Mouse (Mus musculus): ENCODE measurements around the gene Slc38a2. TPM values are rescaled to one million over a fixed set of nuclear protein-coding genes. Genes with fewer than 3 reads are reported as not detected.

Gene Slc38a2
- polyA plus RNA-seq, 1 experiment from 2014 or later = 190 TPM

DNA sequence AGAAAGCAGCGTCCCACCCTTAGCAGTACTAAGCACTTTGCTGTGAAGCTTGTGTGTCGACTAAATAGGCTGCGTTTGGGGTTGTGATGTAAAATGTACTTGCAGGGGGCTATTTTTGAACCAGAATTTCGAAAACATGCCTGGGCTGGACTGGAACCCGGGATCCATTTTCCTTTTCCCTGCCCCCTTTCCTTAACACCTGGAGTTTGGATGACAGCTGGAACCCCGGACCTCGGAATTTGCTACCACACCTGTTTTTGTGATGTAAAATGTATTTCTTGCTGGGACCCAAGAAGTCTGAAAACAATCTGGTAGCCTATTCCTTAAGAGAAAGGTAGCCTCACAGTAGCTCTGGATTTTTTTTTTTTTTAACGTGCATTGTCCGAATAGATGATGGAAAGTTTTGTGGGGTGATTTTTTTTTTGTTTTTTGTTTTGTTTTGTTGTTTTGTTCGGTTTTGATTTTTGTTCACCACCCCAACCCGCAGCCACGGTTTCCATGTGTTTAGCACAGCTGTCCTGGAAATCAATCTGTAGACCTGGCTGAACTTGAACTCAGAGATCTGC is 3.0 kb upstream of the Slc38a2 start:
- 86% methylated on average over 12 of the region's 12 CpGs for WGBS
- no peak for ATAC-seq (ENCODE audit: low FRiP score, low read depth)
- Histone ChIP-seq H3K9ac (replicated peaks) (no peak overlapping the region), H3K4me1 (peaks cover 11% of the 10 kb centered on the region), H3K4me2 (replicated peaks) (no peak overlapping the region), H3K27me3 (peaks cover 8% of the 10 kb centered on the region; the same call in 1 of the 2 replicates), H3K27ac (replicated peaks) (no peak overlapping the region), H3K4me3 (no peak overlapping the region), H3K9me3 (no peaks in the 10 kb centered on the region), H3K36me3 (0 out of 2 replicates have a peak, but pooled peaks cover 4% of the 10 kb centered on the region)

DNA sequence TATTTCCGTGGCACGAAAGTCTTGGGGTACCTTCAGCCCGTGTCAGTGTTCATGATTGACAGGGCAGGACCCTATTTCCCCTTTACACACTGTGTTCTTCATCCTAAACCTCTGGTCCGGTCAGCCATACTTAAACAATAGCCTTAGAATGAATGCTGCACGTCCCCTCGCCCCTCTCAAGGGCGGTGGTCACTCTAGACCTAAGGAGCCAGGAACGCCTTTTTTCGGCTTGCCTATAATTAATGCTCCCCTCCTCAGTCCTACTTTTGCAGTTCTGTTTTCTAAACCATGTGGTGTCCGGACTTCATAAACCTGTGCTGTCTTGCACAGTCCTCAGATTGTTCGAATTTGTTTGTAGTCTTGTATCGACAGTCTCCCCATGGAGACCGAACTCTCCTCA is 1.2 kb upstream of the Slc38a2 start:
- peaks cover 19% of the 10 kb centered on the region for H3K36me3 ChIP-seq
- peak overlapping the region; percentile 73 for H3K4me2 ChIP-seq (replicated peaks)

GRCm38 (mm10) chr15:96698658-96699448 is 677 bp downstream of the Slc38a2 start:
- H3K4me2 ChIP-seq (replicated peaks) = peak overlapping the region; percentile 73
- peaks cover 33% of the 10 kb centered on the region for H3K4me1 ChIP-seq
- peaks cover 38% of the 10 kb centered on the region for H3K36me3 ChIP-seq
- peak; percentile 85 for ATAC-seq (ENCODE audit: low FRiP score, low read depth)
- H3K9me3 ChIP-seq = no peaks in the 10 kb centered on the region
- peak overlapping the region; percentile 92 for H3K4me3 ChIP-seq
- H3K27me3 ChIP-seq = peaks cover 8% of the 10 kb centered on the region; the same call in 1 of the 2 replicates
- H3K9ac ChIP-seq (replicated peaks) = peak overlapping the region; percentile 99
- peak overlapping the region; percentile 99 for H3K27ac ChIP-seq (replicated peaks)
- under 1% methylated on average over 89 of the region's 101 CpGs for WGBS

More for the DNA sequence above, 1.2 kb upstream of the Slc38a2 start:
- no peak for ATAC-seq (ENCODE audit: low FRiP score, low read depth)
- 28% methylated on average over 13 of the region's 13 CpGs for WGBS
- Histone ChIP-seq H3K9me3 (no peaks in the 10 kb centered on the region), H3K27ac (replicated peaks) (no peak overlapping the region), H3K27me3 (peaks cover 8% of the 10 kb centered on the region; the same call in 1 of the 2 replicates), H3K4me3 (0 out of 2 replicates have a peak overlapping the region, but pooled peaks have one; percentile 3), H3K9ac (replicated peaks) (no peak overlapping the region), H3K4me1 (peaks cover 29% of the 10 kb centered on the region)

- Histone ChIP-seq H3K27me3 (peaks cover 8% of the 10 kb centered on the region; the same call in 1 of the 2 replicates), H3K9me3 (no peaks in the 10 kb centered on the region), H3K4me2 (replicated peaks) (peak overlapping the region; percentile 73), H3K27ac (replicated peaks) (peak overlapping the region; percentile 99), H3K9ac (replicated peaks) (peak overlapping the region; percentile 99), H3K4me1 (peaks cover 33% of the 10 kb centered on the region), H3K36me3 (peaks cover 46% of the 10 kb centered on the region), H3K4me3 (peak overlapping the region; percentile 92)
- 21% methylated on average over 19 of the region's 19 CpGs for WGBS
- ATAC-seq (ENCODE audit: low FRiP score, low read depth) = peak; percentile 2; the same call in 1 of the 2 replicates
Measured at GRCm38 (mm10) chr15:96697901-96698657, 1.5 kb downstream of the Slc38a2 start.

GRCm38 (mm10) chr15:96696486-96697284 is 2.8 kb downstream of the Slc38a2 start:
- ATAC-seq (ENCODE audit: low FRiP score, low read depth) = no peak
- WGBS = 77% methylated on average over 13 of the region's 13 CpGs
- Histone ChIP-seq H3K4me1 (peaks cover 33% of the 10 kb centered on the region), H3K4me3 (peak overlapping the region; percentile 92), H3K9ac (replicated peaks) (peak overlapping the region; percentile 99), H3K27ac (replicated peaks) (no peak overlapping the region), H3K4me2 (replicated peaks) (peak overlapping the region; percentile 73), H3K36me3 (peaks cover 60% of the 10 kb centered on the region), H3K9me3 (no peaks in the 10 kb centered on the region), H3K27me3 (peaks cover 8% of the 10 kb centered on the region; the same call in 1 of the 2 replicates)

GRCm38 (mm10) chr15:96695455-96696421 is 3.8 kb downstream of the Slc38a2 start:
- peak overlapping the region; percentile 92; the same call in 1 of the 2 replicates for H3K4me3 ChIP-seq
- H3K9ac ChIP-seq (replicated peaks) = peak overlapping the region; percentile 20; the same call in 1 of the 2 replicates
- ATAC-seq (ENCODE audit: low FRiP score, low read depth) = no peak
- H3K27me3 ChIP-seq = peaks cover 7% of the 10 kb centered on the region; the same call in 1 of the 2 replicates
- H3K27ac ChIP-seq (replicated peaks) = no peak overlapping the region
- peaks cover 32% of the 10 kb centered on the region for H3K4me1 ChIP-seq
- H3K9me3 ChIP-seq = no peaks in the 10 kb centered on the region
- peaks cover 69% of the 10 kb centered on the region for H3K36me3 ChIP-seq
- WGBS = 83% methylated on average over 26 of the region's 26 CpGs
- peak overlapping the region; percentile 73 for H3K4me2 ChIP-seq (replicated peaks)

DNA sequence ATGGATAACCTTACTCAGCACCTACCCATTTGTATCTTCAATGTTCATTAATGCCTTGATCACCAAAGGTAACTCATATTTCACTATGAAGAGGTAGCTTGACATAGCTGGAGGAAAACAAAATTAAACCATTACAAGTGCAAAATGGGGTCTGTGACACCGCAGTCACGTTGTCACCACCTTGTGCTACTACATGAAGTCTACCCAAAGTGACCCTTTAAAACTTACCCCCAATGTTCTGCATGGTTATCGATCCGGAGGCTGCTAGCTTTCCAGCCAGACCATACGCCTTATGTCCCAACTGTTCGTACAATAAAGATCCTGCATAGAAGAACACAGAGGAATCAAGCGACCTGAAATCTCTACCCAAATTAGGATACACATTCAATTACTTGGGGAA is 4.5 kb downstream of the Slc38a2 start:
- ATAC-seq (ENCODE audit: low FRiP score, low read depth) = no peak
- 0 out of 2 replicates have a peak overlapping the region, but pooled peaks have one; percentile 92 for H3K4me3 ChIP-seq
- H3K27me3 ChIP-seq = no peaks in the 10 kb centered on the region
- H3K4me1 ChIP-seq = peaks cover 25% of the 10 kb centered on the region
- no peaks in the 10 kb centered on the region for H3K9me3 ChIP-seq
- H3K9ac ChIP-seq (replicated peaks) = no peak overlapping the region
- no peak overlapping the region for H3K4me2 ChIP-seq (replicated peaks)
- H3K27ac ChIP-seq (replicated peaks) = no peak overlapping the region
- peaks cover 77% of the 10 kb centered on the region for H3K36me3 ChIP-seq
- 95% methylated on average over 7 of the region's 7 CpGs for WGBS

DNA sequence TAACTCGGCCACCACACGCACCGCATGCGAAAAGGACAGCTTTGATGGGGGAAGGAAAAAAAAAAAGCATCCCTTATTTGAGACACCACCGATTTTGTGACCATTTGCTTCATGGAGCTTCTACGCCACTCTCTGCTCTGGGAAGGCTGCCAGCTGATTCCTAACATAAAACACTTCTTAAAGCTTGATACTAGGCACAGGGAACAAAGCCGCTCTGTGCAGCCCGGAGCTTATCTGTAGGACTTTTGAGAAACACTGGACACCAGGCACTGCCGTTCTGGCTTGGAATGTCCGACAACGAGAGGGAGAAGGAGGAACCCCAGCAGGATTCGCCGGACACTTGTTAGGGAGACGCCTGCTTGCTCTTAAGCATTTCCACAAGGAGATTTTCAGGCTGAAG is 5.8 kb downstream of the Slc38a2 start:
- Histone ChIP-seq H3K9me3 (no peaks in the 10 kb centered on the region), H3K36me3 (peaks cover 85% of the 10 kb centered on the region), H3K4me1 (peaks cover 25% of the 10 kb centered on the region), H3K27me3 (no peaks in the 10 kb centered on the region), H3K4me2 (replicated peaks) (no peak overlapping the region), H3K4me3 (no peak overlapping the region), H3K9ac (replicated peaks) (no peak overlapping the region), H3K27ac (replicated peaks) (no peak overlapping the region)
- WGBS = 90% methylated on average over 14 of the region's 14 CpGs
- no peak for ATAC-seq (ENCODE audit: low FRiP score, low read depth)

DNA sequence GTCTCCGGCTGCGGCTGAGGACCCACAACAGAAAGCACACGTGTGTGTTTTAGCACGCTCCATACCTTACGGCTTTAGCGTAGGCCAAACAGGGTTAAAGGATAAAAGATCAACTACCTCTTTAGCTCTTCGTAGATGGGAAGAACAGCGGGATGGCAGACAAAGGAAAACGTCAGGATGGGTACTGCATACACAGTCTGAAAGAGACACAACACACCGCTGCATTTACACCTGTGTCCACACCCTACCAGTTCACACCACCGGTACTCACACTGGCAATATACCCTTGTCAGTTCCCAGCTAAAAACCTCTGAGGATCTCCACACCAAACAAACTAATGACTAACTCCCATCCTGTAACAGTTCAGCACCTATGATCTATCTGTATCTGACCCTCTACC is 7.1 kb downstream of the Slc38a2 start:
- H3K27ac ChIP-seq (replicated peaks) = no peak overlapping the region
- H3K4me3 ChIP-seq = no peak overlapping the region
- no peak overlapping the region for H3K9ac ChIP-seq (replicated peaks)
- WGBS = 95% methylated on average over 11 of the region's 11 CpGs
- H3K36me3 ChIP-seq = peaks cover 90% of the 10 kb centered on the region
- H3K27me3 ChIP-seq = no peaks in the 10 kb centered on the region
- H3K4me2 ChIP-seq (replicated peaks) = no peak overlapping the region
- ATAC-seq (ENCODE audit: low FRiP score, low read depth) = no peak
- no peaks in the 10 kb centered on the region for H3K9me3 ChIP-seq
- H3K4me1 ChIP-seq = peaks cover 20% of the 10 kb centered on the region

GRCm38 (mm10) chr15:96691381-96691780 is 8.1 kb downstream of the Slc38a2 start:
- Histone ChIP-seq H3K27me3 (no peaks in the 10 kb centered on the region), H3K9ac (replicated peaks) (no peak overlapping the region), H3K4me1 (peaks cover 10% of the 10 kb centered on the region), H3K4me2 (replicated peaks) (no peak overlapping the region), H3K9me3 (no peaks in the 10 kb centered on the region), H3K4me3 (no peak overlapping the region), H3K36me3 (peaks cover 86% of the 10 kb centered on the region), H3K27ac (replicated peaks) (no peak overlapping the region)
- ATAC-seq (ENCODE audit: low FRiP score, low read depth) = no peak
- WGBS = 91% methylated on average over 15 of the region's 15 CpGs

Data from midbrain, embryonic 12.5 days (tissue).